Mouse (Mus musculus): Measurements from ENCODE around the gene Fcgrt. TPM values are rescaled to one million over a fixed set of nuclear protein-coding genes. Genes with fewer than 3 reads are reported as not detected.

Gene Fcgrt
- polyA plus RNA-seq, 1 experiment from 2014 or later: 33.9 TPM

DNA sequence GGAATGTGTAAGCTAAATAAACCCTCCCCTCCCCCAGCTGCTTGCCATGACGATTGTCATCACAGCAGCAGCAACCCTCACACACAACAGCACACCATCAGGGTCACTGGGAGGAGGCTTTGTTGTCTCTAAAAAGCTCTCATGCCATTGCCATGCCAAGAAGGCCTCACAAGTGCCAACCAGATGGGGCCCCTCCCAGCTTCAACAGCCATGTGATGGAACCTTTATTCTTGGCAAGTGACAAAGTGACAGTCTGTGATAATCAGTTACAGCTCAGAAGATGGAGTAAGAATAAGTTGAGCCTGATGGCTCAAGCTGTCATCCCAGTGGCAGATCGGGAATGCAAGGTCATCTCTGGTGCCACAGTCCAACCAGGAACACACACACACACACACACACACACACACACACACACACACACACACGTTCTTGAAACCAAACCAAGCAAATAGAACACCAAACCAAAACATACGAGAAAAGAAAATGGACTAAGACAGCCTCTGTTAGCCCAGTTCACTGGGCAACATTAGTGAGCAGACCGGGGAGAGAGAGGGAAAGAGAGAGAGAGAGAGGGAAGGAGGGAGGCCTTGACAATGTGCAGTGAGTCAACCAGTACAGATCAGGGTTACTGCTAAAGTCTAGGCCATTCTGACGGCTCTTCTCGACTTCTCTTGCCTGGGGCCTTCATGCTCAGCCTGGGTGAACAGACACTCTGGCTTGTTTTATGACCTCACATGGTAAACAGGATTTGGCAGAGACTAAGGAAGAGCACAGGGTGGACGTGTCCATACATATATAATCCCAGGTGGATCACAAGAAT lies 36.5 kb upstream of the Fcgrt start:
- no peak for ATAC-seq (ENCODE audit: low FRiP score, low read depth)

DNA sequence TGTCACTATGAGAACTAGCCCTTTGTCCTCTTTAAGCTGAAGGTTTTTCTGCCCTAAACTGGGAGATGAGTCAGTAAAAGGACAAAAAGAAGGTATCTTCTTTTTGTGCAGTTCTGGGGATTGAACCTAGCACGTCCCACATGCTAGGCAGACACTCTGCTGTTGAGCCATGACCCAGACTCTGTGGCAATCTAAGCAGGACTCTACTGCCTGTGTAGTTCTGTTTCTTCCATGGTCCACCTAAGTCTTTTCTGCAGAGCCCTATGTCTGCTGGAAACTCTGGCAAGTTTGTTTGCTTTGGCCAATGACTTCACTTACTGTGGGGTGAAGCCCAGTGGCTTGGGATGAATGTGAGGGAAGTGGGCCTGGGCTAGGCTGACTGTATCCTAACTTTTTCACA lies 34.8 kb upstream of the Fcgrt start:
- Histone ChIP-seq H3K4me3 (no peak overlapping the region), H3K36me3 (no peaks in the 10 kb centered on the region), H3K27me3 (peaks cover 9% of the 10 kb centered on the region; the same call in 1 of the 2 replicates), H3K9me3 (no peaks in the 10 kb centered on the region), H3K4me2 (no peak overlapping the region), H3K27ac (replicated peaks) (no peak overlapping the region), H3K4me1 (replicated peaks) (peaks cover 9% of the 10 kb centered on the region), H3K9ac (no peak overlapping the region)
- 68% methylated on average over 1 of the region's 1 CpGs for WGBS
- ATAC-seq (ENCODE audit: low FRiP score, low read depth): no peak

More for the DNA sequence above, 36.5 kb upstream of the Fcgrt start:
- Histone ChIP-seq H3K9me3 (no peaks in the 10 kb centered on the region), H3K9ac (no peak overlapping the region), H3K27me3 (peaks cover 6% of the 10 kb centered on the region; the same call in 1 of the 2 replicates), H3K36me3 (0 out of 2 replicates have a peak, but pooled peaks cover 2% of the 10 kb centered on the region), H3K4me3 (no peak overlapping the region), H3K27ac (replicated peaks) (no peak overlapping the region), H3K4me1 (replicated peaks) (peaks cover 9% of the 10 kb centered on the region), H3K4me2 (no peak overlapping the region)
- 90% methylated on average over 8 of the region's 8 CpGs for WGBS

DNA sequence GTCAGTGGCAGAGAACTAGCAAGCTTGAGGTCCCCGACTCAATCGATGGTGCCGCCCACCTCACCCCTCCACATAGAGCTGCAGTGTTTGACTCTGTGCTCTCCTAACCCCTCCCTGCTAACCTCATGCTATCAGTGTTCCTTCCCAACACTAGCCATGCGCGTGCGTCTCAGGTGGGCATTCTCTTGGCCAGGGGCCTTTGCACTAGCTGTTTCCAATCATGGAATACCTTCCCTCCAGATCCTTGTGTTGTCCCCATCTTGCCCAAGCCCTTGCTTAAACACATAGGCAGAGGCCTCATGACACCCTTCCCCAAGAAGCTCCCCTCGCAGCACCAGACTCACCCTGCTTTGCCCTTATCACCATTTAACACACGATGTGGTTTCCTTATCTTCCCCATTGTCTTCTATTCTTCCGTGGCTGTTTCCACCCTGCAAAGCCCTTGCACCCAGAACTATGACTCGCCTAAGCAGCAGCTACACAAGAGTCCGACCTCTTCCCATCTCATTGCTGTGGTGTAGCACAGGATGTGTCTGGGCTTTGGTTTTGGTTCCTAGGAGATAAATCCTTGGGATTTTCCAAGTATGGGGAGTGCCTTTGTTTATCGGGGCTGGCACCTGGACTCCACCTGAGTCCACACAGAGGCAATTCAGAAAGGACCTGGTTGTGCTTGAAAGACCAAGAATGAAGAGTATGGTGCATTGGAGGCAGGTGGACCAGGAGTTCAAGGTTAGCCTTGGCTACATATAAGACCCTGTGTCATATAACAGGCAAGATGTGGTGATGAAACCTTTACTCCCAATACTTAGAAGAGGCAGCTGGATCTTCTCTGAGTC lies 33.7 kb upstream of the Fcgrt start:
- no peak for ATAC-seq (ENCODE audit: low FRiP score, low read depth)
- Histone ChIP-seq H3K4me1 (replicated peaks) (peaks cover 9% of the 10 kb centered on the region), H3K27ac (replicated peaks) (no peak overlapping the region), H3K9ac (no peak overlapping the region), H3K4me2 (no peak overlapping the region), H3K36me3 (no peaks in the 10 kb centered on the region), H3K9me3 (no peaks in the 10 kb centered on the region), H3K4me3 (no peak overlapping the region), H3K27me3 (peaks cover 9% of the 10 kb centered on the region; the same call in 1 of the 2 replicates)
- 83% methylated on average over 12 of the region's 12 CpGs for WGBS

DNA sequence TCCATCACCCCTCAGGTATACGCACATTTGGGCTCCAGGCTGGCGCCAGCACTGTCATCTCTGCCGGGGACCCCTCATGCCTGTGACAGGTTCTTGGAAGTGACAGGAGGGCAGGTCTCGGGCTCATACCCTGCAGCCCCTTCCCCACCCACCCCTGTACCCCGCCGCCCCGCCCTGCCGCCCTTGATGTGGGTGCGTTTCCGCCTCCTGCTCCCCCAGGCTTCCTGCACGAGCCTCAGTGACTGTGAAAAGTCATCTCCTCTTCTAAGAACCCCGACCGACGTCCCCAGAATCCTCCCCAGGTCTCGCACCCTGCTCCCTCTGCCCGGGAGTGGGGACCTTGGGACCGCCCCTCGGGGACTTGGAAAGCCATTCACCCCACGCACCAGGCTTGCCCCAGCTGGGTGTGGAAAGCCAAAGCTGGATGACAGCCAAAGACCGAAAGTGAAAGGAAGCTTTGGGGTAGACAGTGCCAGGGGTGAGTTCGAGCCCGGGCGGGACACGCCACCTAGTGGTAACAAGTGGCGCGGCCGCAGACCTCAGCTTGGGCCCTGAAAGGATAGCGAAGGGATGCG lies 32.4 kb upstream of the Fcgrt start, which contains the start of the genes Gm45713 and Flt3l:
Gene Gm45713 (minus strand): TSS at position 239 of the 575 bp plus-strand sequence.
Gene Flt3l (minus strand): TSS at position 440 of the 575 bp plus-strand sequence.
- peak; percentile 79 for ATAC-seq (ENCODE audit: low FRiP score, low read depth)
- Histone ChIP-seq H3K27me3 (peaks cover 9% of the 10 kb centered on the region; the same call in 1 of the 2 replicates), H3K9ac (peak within 1 kb of the TSS; percentile 51), H3K9me3 (no peaks in the 10 kb centered on the region), H3K4me1 (replicated peaks) (peaks cover 9% of the 10 kb centered on the region), H3K27ac (replicated peaks) (no peak within 1 kb of the TSS), H3K36me3 (no peaks in the 10 kb centered on the region), H3K4me3 (peak within 1 kb of the TSS; percentile 47), H3K4me2 (peak within 1 kb of the TSS; percentile 83)
- 2% methylated on average over 29 of the region's 29 CpGs for WGBS

DNA sequence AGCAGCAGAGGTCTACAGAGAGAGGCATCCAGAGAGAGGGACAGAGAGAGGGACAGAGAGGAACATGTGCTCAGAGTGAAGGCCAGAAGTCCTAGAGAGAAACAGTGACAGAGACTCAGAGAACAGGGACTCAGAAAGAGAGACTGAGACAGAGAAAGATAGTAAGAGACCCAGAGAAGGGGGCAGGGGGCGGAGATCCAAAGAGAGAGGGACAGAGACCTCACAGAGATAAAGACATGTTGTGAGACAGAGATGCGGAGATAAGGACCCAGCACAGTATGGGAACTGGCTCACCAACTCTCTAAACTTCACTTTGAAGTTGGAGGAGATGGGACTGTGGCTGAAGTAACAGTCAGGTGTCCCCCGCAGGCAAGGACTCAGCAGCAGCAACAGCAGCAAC lies 31.7 kb upstream of the Fcgrt start:
- Histone ChIP-seq H3K27me3 (peaks cover 9% of the 10 kb centered on the region; the same call in 1 of the 2 replicates), H3K4me2 (peak overlapping the region; percentile 83), H3K9ac (no peak overlapping the region), H3K36me3 (no peaks in the 10 kb centered on the region), H3K4me3 (no peak overlapping the region), H3K4me1 (replicated peaks) (peaks cover 9% of the 10 kb centered on the region), H3K9me3 (no peaks in the 10 kb centered on the region), H3K27ac (replicated peaks) (no peak overlapping the region)
- ATAC-seq (ENCODE audit: low FRiP score, low read depth): no peak
- WGBS: 88% methylated on average over 3 of the region's 3 CpGs

DNA sequence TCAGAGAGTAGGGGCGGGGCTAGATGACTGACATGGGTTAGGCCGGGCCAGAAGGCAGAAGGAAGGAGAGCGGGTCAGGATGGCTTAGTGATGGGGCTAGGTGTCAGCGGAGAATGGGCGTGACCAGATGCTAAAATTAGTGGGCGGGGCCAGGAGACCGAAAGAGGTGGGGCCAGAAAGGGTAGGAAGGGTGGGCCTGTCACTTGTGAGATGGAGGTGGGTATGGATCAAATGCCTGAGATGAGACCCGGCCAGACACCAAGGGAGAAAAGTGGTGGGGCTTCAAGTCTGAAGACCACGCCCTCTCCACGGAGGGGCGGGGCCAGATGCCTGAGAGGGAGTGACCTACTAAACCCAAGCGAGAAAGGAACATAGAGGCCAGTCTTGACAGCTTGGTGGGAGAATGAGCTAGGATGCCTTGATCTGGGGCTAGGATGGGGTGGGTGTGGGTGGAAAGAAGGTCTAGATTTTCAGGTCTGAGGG lies 30.9 kb upstream of the Fcgrt start:
- no peak overlapping the region for H3K4me3 ChIP-seq
- no peak overlapping the region for H3K9ac ChIP-seq
- H3K4me2 ChIP-seq: no peak overlapping the region
- H3K36me3 ChIP-seq: no peaks in the 10 kb centered on the region
- no peaks in the 10 kb centered on the region for H3K9me3 ChIP-seq
- H3K27ac ChIP-seq (replicated peaks): no peak overlapping the region
- WGBS: 12% methylated on average over 12 of the region's 12 CpGs
- ATAC-seq (ENCODE audit: low FRiP score, low read depth): no peak
- peaks cover 9% of the 10 kb centered on the region; the same call in 1 of the 2 replicates for H3K27me3 ChIP-seq
- H3K4me1 ChIP-seq (replicated peaks): peaks cover 12% of the 10 kb centered on the region

DNA sequence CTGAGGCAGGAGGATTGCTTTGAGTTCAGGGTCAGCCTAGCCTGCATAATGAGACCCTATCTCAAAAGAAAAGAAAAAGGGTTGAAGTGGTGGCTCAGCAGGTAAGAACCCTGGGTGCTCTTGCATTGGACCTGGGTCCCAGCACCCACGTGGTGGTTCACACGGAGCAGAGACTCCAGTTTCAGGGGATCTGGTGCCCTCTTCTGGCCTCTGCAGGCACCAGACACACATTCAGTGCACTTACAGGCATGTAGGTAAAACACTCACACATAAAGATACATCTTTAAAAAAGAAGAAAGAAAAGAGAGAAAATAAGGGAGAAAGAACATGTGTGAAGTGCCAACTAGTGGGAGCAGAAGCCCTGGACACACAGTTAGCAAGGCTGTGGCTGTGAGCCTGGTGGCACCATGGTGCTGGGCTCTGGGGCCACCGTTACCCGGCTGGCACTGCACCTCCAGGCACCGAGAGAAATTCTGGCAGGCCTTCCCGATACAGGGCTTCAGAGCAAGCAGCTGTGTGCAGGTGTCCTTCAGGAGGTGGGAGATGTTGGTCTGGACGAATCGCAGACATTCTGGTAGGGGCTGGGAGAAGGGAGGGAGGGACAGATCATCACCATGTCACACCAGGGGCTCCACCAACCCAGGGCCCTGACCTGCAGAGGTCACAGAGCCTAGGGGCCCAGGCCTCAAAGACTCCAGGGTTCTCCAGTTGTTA lies 30.0 kb upstream of the Fcgrt start:
- WGBS: 75% methylated on average over 8 of the region's 8 CpGs
- Histone ChIP-seq H3K4me3 (no peak overlapping the region), H3K4me1 (replicated peaks) (peaks cover 18% of the 10 kb centered on the region), H3K4me2 (no peak overlapping the region), H3K36me3 (no peaks in the 10 kb centered on the region), H3K9ac (no peak overlapping the region), H3K27ac (replicated peaks) (no peak overlapping the region), H3K27me3 (peaks cover 9% of the 10 kb centered on the region; the same call in 1 of the 2 replicates), H3K9me3 (no peaks in the 10 kb centered on the region)
- no peak for ATAC-seq (ENCODE audit: low FRiP score, low read depth)

DNA sequence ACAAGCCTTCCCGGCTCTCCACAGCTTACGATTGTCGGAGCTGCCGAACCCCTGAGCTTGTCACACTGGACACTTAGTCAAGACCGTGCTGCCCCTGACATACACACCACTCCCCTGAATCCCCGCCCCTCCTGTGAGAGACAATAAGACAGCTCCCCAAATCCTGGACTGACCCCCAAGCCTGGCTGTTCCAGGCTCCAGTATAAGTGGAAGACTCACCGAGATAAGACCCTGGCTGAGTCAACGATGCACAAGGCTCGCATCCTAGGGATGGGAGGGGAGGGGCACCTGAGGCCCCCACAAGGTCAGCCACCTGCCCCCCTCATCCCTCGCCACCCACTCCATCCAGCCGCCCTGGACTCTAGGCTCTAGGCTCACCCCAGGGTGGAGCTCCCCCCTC lies 28.2 kb upstream of the Fcgrt start:
- no peak for ATAC-seq (ENCODE audit: low FRiP score, low read depth)
- Histone ChIP-seq H3K27me3 (0 out of 2 replicates have a peak, but pooled peaks cover 4% of the 10 kb centered on the region), H3K9ac (no peak overlapping the region), H3K9me3 (no peaks in the 10 kb centered on the region), H3K4me3 (no peak overlapping the region), H3K4me1 (replicated peaks) (peaks cover 28% of the 10 kb centered on the region), H3K27ac (replicated peaks) (no peak overlapping the region), H3K36me3 (peaks cover 6% of the 10 kb centered on the region), H3K4me2 (no peak overlapping the region)
- 82% methylated on average over 11 of the region's 11 CpGs for WGBS

DNA sequence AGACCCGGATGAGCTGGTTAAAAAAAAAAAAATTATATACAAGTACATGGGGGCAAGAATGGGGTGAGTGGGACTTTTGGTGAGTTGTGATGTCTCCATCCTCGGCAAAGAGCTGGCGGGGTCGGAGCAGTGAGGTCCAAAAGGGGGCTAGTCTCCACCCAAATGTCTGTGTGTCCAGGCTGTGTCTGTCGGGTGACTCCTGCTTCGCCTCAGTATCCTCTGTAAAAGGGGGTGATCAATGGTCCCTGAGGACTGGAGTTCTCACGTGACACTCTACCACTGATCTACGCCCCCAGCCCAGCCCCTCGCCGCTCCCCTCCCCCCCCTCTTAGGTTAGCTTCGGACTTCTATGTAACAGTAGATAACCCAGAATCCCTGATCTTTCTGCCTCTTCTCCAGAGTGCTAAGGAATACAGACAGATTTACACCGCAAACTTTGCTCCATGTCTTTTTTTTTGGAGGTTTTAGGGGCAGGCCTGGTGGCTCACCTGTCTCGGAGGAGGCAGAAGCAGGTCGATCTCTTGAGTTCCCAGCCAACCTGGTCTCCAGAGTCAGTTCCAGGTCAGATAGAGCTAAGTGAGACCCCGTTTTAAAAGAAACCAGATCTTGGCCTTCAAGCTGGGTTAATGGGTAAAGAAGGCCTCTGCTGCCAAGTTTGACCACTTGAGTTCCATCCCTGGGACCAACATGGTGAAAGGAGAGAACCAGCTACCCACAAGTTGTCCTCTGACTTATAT lies 26.3 kb upstream of the Fcgrt start:
- Histone ChIP-seq H3K36me3 (peaks cover 25% of the 10 kb centered on the region), H3K4me2 (peak overlapping the region; percentile 70), H3K9me3 (no peaks in the 10 kb centered on the region), H3K27me3 (0 out of 2 replicates have a peak, but pooled peaks cover 4% of the 10 kb centered on the region), H3K4me3 (peak overlapping the region; percentile 70), H3K9ac (peak overlapping the region; percentile 51; the same call in 1 of the 2 replicates), H3K27ac (replicated peaks) (peak overlapping the region; percentile 94), H3K4me1 (replicated peaks) (peaks cover 35% of the 10 kb centered on the region)
- WGBS: 46% methylated on average over 15 of the region's 15 CpGs
- ATAC-seq (ENCODE audit: low FRiP score, low read depth): no peak

DNA sequence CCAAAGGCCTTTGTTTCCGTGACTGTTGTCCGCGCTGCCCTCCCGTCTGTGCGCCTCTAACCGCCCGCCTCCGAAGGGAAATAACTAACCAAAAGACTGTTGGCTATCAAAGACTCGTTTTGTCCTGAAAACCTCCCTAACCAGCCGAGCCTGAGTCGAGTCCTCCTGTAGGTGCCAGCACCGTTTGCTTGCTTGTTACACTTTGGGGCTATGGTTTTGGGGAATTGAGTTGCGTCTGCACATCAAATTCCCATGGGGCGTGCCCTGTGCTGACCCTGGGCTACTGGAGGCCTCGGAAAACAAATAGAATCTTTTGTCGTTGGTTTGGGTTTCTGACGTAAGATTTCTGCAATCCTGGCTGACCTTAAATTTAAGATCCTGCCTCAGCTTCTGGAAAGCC lies 25.7 kb upstream of the Fcgrt start:
- Histone ChIP-seq H3K36me3 (peaks cover 25% of the 10 kb centered on the region), H3K4me1 (replicated peaks) (peaks cover 40% of the 10 kb centered on the region), H3K27ac (replicated peaks) (peak overlapping the region; percentile 94), H3K4me2 (peak overlapping the region; percentile 70), H3K9ac (peak overlapping the region; percentile 51), H3K9me3 (no peaks in the 10 kb centered on the region), H3K27me3 (0 out of 2 replicates have a peak, but pooled peaks cover under 1% of the 10 kb centered on the region), H3K4me3 (peak overlapping the region; percentile 70)
- WGBS: under 1% methylated on average over 17 of the region's 17 CpGs
- ATAC-seq (ENCODE audit: low FRiP score, low read depth): no peak

Data from hindbrain, embryonic 15.5 days (tissue).